Mouse (Mus musculus) R1 (cell line): Measurements from ENCODE around the gene Repin1.

Source experiments
- DNase-seq: peaks from one replicate; pipeline ENCODE4 v3.0.0-alpha.2; 2018; ENCODE audit warnings: low read depth, low spot score

Gene Repin1

GRCm38 (mm10) chr6:48623460-48623859, 29.8 kb downstream of the Repin1 start:
- DNase-seq = no peak

GRCm38 (mm10) chr6:48626464-48626863, 32.8 kb downstream of the Repin1 start, which contains the start of gene AI854703:
AI854703 (plus strand) TSS chr6:48626764.
- DNase-seq = no peak

GRCm38 (mm10) chr6:48626984-48627383, 33.3 kb downstream of the Repin1 start:
- peak; percentile 62 for DNase-seq

GRCm38 (mm10) chr6:48627511-48627924, 33.8 kb downstream of the Repin1 start:
- DNase-seq = no peak

GRCm38 (mm10) chr6:48628377-48628776, 34.7 kb downstream of the Repin1 start:
- DNase-seq = no peak

GRCm38 (mm10) chr6:48628808-48629660, 35.4 kb downstream of the Repin1 start:
- DNase-seq = peak; percentile 27

GRCm38 (mm10) chr6:48629661-48630034, 36.0 kb downstream of the Repin1 start:
- peak; percentile 23 for DNase-seq

GRCm38 (mm10) chr6:48630831-48631230, 37.1 kb downstream of the Repin1 start:
- no peak for DNase-seq

- DNase-seq = no peak
These were observed 41.4 kb downstream of the Repin1 start for GRCm38 (mm10) chr6:48635105-48635504.

GRCm38 (mm10) chr6:48636515-48636914, 42.8 kb downstream of the Repin1 start:
- no peak for DNase-seq

- DNase-seq = no peak
These were observed 44.3 kb downstream of the Repin1 start for GRCm38 (mm10) chr6:48637811-48638500.

- DNase-seq = no peak
These were observed 44.9 kb downstream of the Repin1 start for GRCm38 (mm10) chr6:48638553-48638952.

- DNase-seq = no peak
These were observed 47.7 kb downstream of the Repin1 start for GRCm38 (mm10) chr6:48641391-48641790.

GRCm38 (mm10) chr6:48642764-48643292, 49.1 kb downstream of the Repin1 start:
- DNase-seq = peak; percentile 79

GRCm38 (mm10) chr6:48645660-48646308, 52.1 kb downstream of the Repin1 start:
- DNase-seq = peak; percentile 75

GRCm38 (mm10) chr6:48646309-48646690, 52.6 kb downstream of the Repin1 start:
- DNase-seq = no peak

- DNase-seq = peak; percentile 51
These were observed 53.3 kb downstream of the Repin1 start, which contains the start of gene Gimap8 for GRCm38 (mm10) chr6:48646995-48647394. Gimap8 (plus strand) TSS chr6:48647234.

GRCm38 (mm10) chr6:48647611-48648010, 53.9 kb downstream of the Repin1 start:
- no peak for DNase-seq
